Comparison of ENCODE assay signal across 7 mouse cellular contexts in genomic region chr11:69099915-69100345, GRCm38 (mm10). TPM values are rescaled to one million over a fixed set of nuclear protein-coding genes. Genes with fewer than 3 reads are reported as not detected.
DNase-seq lines count a peak whose midpoint lies in the region; ATAC-seq and TF ChIP-seq lines count a peak whose summit lies in the region.

No protein-coding gene starts in this region.

- ATAC-seq in intestine, embryonic 15.5 days = peak; percentile 7
- ATAC-seq in limb, embryonic 11.5 days (ENCODE audit: insufficient number of reproducible peaks, low FRiP score, low TSS enrichment, low read depth) = no peak; the same call in 1 of the 2 replicates
- peak; percentile 17 for ATAC-seq in midbrain, embryonic 12.5 days (ENCODE audit: low FRiP score, low read depth)

- H3K4me1 ChIP-seq in intestine, embryonic 15.5 days (replicated peaks) = peaks cover 44% of the 10 kb centered on the region
- peaks cover 37% of the 10 kb centered on the region for H3K4me1 ChIP-seq in limb, embryonic 11.5 days (ENCODE audit: control insufficient read depth, insufficient read depth, low read length)
- peaks cover 55% of the 10 kb centered on the region for H3K4me1 ChIP-seq in midbrain, embryonic 12.5 days
- peaks cover 26% of the 10 kb centered on the region; the same call in 1 of the 2 replicates for H3K4me1 ChIP-seq in small intestine, adult 2 months (ENCODE audit: control insufficient read depth, insufficient read depth, insufficient read length, low read length)

- TF ChIP-seq POLR2A in small intestine, adult 2 months (IDR thresholded peaks at IDR 0.05; ENCODE audit: low read depth, low read length) = no peak; the same call in 1 of the 2 replicates

- intact Hi-C loops in gastrocnemius, postnatal 36 days (cut with DNase I) = loop anchor here (10.0 kb wide), 2 partner anchors 315 to 885 kb away; partner anchors contain the start of genes Ctdnep1, Elp5 and Kdm6b

- H3K27ac ChIP-seq in intestine, embryonic 15.5 days = peak overlapping the region; percentile 93
- H3K27ac ChIP-seq in limb, embryonic 11.5 days (replicated peaks; ENCODE audit: low read depth, low read length) = no peak overlapping the region; the same call in 1 of the 2 replicates
- H3K27ac ChIP-seq in midbrain, embryonic 12.5 days (replicated peaks) = peak overlapping the region; percentile 67
- peak overlapping the region; percentile 99 for H3K27ac ChIP-seq in small intestine, adult 2 months (ENCODE audit: insufficient read depth, low read depth, low read length)

- H3K9me3 ChIP-seq in intestine, embryonic 15.5 days = no peaks in the 10 kb centered on the region
- H3K9me3 ChIP-seq in limb, embryonic 11.5 days (ENCODE audit: control insufficient read depth, low read length) = no peaks in the 10 kb centered on the region
- H3K9me3 ChIP-seq in midbrain, embryonic 12.5 days = no peaks in the 10 kb centered on the region

- WGBS in intestine, embryonic 15.5 days = 1% methylated on average over 23 of the region's 23 CpGs
- 2% methylated on average over 23 of the region's 23 CpGs for WGBS in limb, embryonic 11.5 days
- WGBS in midbrain, embryonic 12.5 days = under 1% methylated on average over 23 of the region's 23 CpGs
- 1% methylated on average over 23 of the region's 23 CpGs for WGBS in small intestine, adult 2 months

- H3K4me3 ChIP-seq in intestine, embryonic 15.5 days (replicated peaks) = peak overlapping the region; percentile 58
- H3K4me3 ChIP-seq in limb, embryonic 11.5 days (ENCODE audit: low read depth, low read length) = peak overlapping the region; percentile 50
- H3K4me3 ChIP-seq in midbrain, embryonic 12.5 days = peak overlapping the region; percentile 58
- H3K4me3 ChIP-seq in small intestine, adult 2 months (ENCODE audit: low read depth, low read length) = peak overlapping the region; percentile 65

- peak; percentile 95 for DNase-seq in adrenal gland, adult 8-10 months
- DNase-seq in embryo, embryonic 9.5 days (ENCODE audit: extremely low spot score) = peak; percentile 85
- DNase-seq in gastrocnemius, postnatal 36 days = peak; percentile 86 to 93
- peak; percentile 88 for DNase-seq in limb, embryonic 11.5 days (ENCODE audit: low spot score)

- H3K4me2 ChIP-seq in intestine, embryonic 15.5 days (replicated peaks) = peak overlapping the region; percentile 86
- H3K4me2 ChIP-seq in limb, embryonic 11.5 days (ENCODE audit: low read depth, severe bottlenecking) = peak overlapping the region; percentile 83
- H3K4me2 ChIP-seq in midbrain, embryonic 12.5 days (replicated peaks) = peak overlapping the region; percentile 92

- TF ChIP-seq CTCF in small intestine, adult 2 months (IDR thresholded peaks at IDR 0.05; ENCODE audit: extremely low read depth, insufficient read length, insufficient replicate concordance, low read depth, low read length) = no peak

- no peaks in the 10 kb centered on the region for H3K27me3 ChIP-seq in intestine, embryonic 15.5 days (replicated peaks)
- H3K27me3 ChIP-seq in limb, embryonic 11.5 days (ENCODE audit: control insufficient read depth, insufficient read depth, low read length) = no peaks in the 10 kb centered on the region
- H3K27me3 ChIP-seq in midbrain, embryonic 12.5 days = peaks cover 6% of the 10 kb centered on the region
- H3K27me3 ChIP-seq in small intestine, adult 2 months (ENCODE audit: control insufficient read depth, insufficient read depth, low read length) = no peaks in the 10 kb centered on the region

- H3K36me3 ChIP-seq in intestine, embryonic 15.5 days = peaks cover 43% of the 10 kb centered on the region
- H3K36me3 ChIP-seq in limb, embryonic 11.5 days (ENCODE audit: control insufficient read depth, insufficient read depth, low read length) = peaks cover 17% of the 10 kb centered on the region; the same call in 1 of the 2 replicates
- H3K36me3 ChIP-seq in midbrain, embryonic 12.5 days = peaks cover 42% of the 10 kb centered on the region
- peaks cover 45% of the 10 kb centered on the region for H3K36me3 ChIP-seq in small intestine, adult 2 months (ENCODE audit: control insufficient read depth, insufficient read depth, low read length)

- peak overlapping the region; percentile 59 for H3K9ac ChIP-seq in intestine, embryonic 15.5 days
- no peak overlapping the region for H3K9ac ChIP-seq in limb, embryonic 11.5 days (ENCODE audit: low read length)
- H3K9ac ChIP-seq in midbrain, embryonic 12.5 days (replicated peaks) = peak overlapping the region; percentile 65

RNA-seq across cellular contexts. Expression of gene Per1, which starts 4.9 kb away (rescaled TPM):
- total RNA-seq in adrenal gland, adult 8-10 months (2022) = 100 to 1,000 TPM in 1 of 4 experiments, 10 to 100 TPM in 3; 30.0 to 119 (median 51.6) TPM
- 10 to 100 TPM; 60.9 to 89.0 TPM for total RNA-seq in gastrocnemius, postnatal 36 days (2021)
- polyA plus RNA-seq in intestine, embryonic 15.5 days (2015; fragmentation: Nextera tagmentation; extraction: Ambion mirVana) = 11.9 and 15.6 TPM in 2 replicates
- polyA plus RNA-seq in limb, embryonic 11.5 days (2014; fragmentation: Nextera tagmentation; extraction: Ambion mirVana) = 8.0 and 9.1 TPM in 2 replicates
- 9.8 and 10.9 TPM in 2 replicates for polyA plus RNA-seq in midbrain, embryonic 12.5 days (2016; fragmentation: Nextera tagmentation; extraction: Ambion mirVana)
- 5.4 and 13.9 TPM in 2 replicates for polyA plus RNA-seq in small intestine, adult 2 months (2012; rRNA removed)

RNA-seq across cellular contexts. Expression of gene Vamp2, which starts 11.6 kb away (rescaled TPM):
- 100 to 1,000 TPM; 118 to 221 (median 178) TPM for total RNA-seq in adrenal gland, adult 8-10 months (2022)
- total RNA-seq in gastrocnemius, postnatal 36 days (2021) = 10 to 100 TPM; 26.7 to 38.1 TPM
- 61.8 and 64.2 TPM in 2 replicates for polyA plus RNA-seq in intestine, embryonic 15.5 days (2015; fragmentation: Nextera tagmentation; extraction: Ambion mirVana)
- polyA plus RNA-seq in limb, embryonic 11.5 days (2014; fragmentation: Nextera tagmentation; extraction: Ambion mirVana) = 64.2 and 73.3 TPM in 2 replicates
- 123 and 131 TPM in 2 replicates for polyA plus RNA-seq in midbrain, embryonic 12.5 days (2016; fragmentation: Nextera tagmentation; extraction: Ambion mirVana)
- 33.5 and 84.4 TPM in 2 replicates for polyA plus RNA-seq in small intestine, adult 2 months (2012; rRNA removed)

RNA-seq across cellular contexts. Expression of gene Hes7, which starts 20.3 kb away (rescaled TPM):
- under 1 TPM in 2 of 4 experiments, not detected in 2; 0.18 to 0.22 TPM for total RNA-seq in adrenal gland, adult 8-10 months (2022)
- not detected for total RNA-seq in gastrocnemius, postnatal 36 days (2021)
- polyA plus RNA-seq in intestine, embryonic 15.5 days (2015; fragmentation: Nextera tagmentation; extraction: Ambion mirVana) = 0.62 and 0.70 TPM in 2 replicates
- 0.54 and 0.65 TPM in 2 replicates for polyA plus RNA-seq in limb, embryonic 11.5 days (2014; fragmentation: Nextera tagmentation; extraction: Ambion mirVana)
- polyA plus RNA-seq in midbrain, embryonic 12.5 days (2016; fragmentation: Nextera tagmentation; extraction: Ambion mirVana) = 0.21 and 0.38 TPM in 2 replicates
- polyA plus RNA-seq in small intestine, adult 2 months (2012; rRNA removed) = 1.1 and 1.7 TPM in 2 replicates

RNA-seq across cellular contexts. Expression of gene 9130213A22Rik, which starts 22.5 kb away (rescaled TPM):
- total RNA-seq in adrenal gland, adult 8-10 months (2022) = under 1 TPM; 0.26 to 0.95 (median 0.84) TPM
- not detected for total RNA-seq in gastrocnemius, postnatal 36 days (2021)
- 0.29 and 0.34 TPM in 2 replicates for polyA plus RNA-seq in intestine, embryonic 15.5 days (2015; fragmentation: Nextera tagmentation; extraction: Ambion mirVana)
- polyA plus RNA-seq in limb, embryonic 11.5 days (2014; fragmentation: Nextera tagmentation; extraction: Ambion mirVana) = 0.19 TPM in 1 of 2 replicates, not detected in the other
- 0.18 and 0.29 TPM in 2 replicates for polyA plus RNA-seq in midbrain, embryonic 12.5 days (2016; fragmentation: Nextera tagmentation; extraction: Ambion mirVana)
- 0.29 and 0.38 TPM in 2 replicates for polyA plus RNA-seq in small intestine, adult 2 months (2012; rRNA removed)

RNA-seq across cellular contexts. Expression of gene Aloxe3, which starts 25.8 kb away (rescaled TPM):
- total RNA-seq in adrenal gland, adult 8-10 months (2022) = 1 to 10 TPM in 3 of 4 experiments, under 1 TPM in 1; 0.87 to 2.2 (median 1.7) TPM
- total RNA-seq in gastrocnemius, postnatal 36 days (2021) = not detected
- polyA plus RNA-seq in intestine, embryonic 15.5 days (2015; fragmentation: Nextera tagmentation; extraction: Ambion mirVana) = 0.19 and 0.29 TPM in 2 replicates
- polyA plus RNA-seq in limb, embryonic 11.5 days (2014; fragmentation: Nextera tagmentation; extraction: Ambion mirVana) = 0.17 and 0.25 TPM in 2 replicates
- 0.66 and 0.67 TPM in 2 replicates for polyA plus RNA-seq in midbrain, embryonic 12.5 days (2016; fragmentation: Nextera tagmentation; extraction: Ambion mirVana)
- polyA plus RNA-seq in small intestine, adult 2 months (2012; rRNA removed) = 0.13 and 1.2 TPM in 2 replicates
